Mouse (Mus musculus) kidney, postnatal 10 days (tissue): Measurements from ENCODE around the gene Fxyd4.

Experiments used
- DNase-seq: peaks from one replicate; pipeline ENCODE4 v3.0.0; 2021; ENCODE audit warnings: mixed read lengths

The Fxyd4 gene

DNA sequence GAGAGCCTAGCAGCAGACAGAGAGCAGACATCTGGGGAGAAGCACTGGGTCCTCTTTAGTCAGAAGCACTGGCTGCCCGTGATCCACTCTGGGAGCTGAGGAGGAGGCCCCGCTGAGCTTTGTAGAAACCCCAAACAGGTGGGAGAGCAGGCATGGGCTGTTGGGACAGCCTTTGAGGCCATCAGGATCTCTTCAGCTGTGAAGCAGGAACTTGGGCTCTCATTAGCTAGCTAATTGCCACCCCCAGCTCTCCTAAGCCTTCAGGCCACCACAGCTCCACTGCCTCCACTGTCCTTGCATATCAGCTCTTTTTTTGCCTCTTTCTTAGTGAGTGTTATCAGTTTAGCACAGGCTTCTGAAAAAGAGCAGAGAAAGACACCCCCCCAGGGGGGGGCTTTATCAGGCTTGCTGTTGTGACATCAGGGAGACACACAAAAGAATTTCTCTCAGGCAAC lies 48.8 kb downstream of the Fxyd4 start:
- no peak for DNase-seq

DNA sequence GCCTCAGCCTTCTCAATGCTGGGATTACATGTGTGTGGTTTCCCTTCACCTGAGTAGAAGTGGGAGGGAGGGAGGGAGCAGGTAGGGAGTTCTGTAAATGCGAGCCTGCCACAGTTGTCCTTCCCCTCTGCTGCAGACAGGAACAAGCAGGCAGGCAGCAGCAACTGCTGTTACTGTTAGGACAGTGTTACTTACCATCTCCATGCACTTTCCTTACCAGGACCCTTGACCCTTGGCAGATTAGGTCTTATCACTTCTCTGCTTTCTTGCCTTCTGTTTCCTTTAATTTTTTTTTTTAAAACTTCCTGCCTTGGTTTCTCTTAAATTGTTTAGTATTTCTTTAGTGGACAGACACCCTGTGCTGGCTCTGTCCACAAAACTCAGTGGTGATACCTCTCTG lies 49.5 kb downstream of the Fxyd4 start:
- no peak for DNase-seq

DNA sequence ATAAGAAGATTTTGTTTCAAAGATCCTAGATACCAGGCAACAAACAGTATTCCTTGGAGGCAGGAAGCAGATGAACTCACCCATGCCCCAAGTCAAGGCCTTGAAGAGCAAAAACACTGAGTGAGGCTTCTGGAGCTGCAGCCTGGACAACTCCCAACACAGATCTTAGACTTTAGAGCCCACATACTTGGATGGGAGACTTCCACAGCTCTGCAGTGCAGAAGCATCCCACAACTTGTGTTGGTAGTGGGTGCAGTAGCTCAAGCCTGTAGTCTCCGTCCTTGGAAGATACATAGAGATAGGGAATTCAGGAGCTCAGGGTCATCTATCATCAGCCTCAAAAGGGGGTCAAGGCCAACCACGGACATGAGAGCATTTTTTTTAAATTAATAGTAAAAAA lies 51.5 kb downstream of the Fxyd4 start:
- DNase-seq: no peak
